Mouse (Mus musculus): ENCODE measurements at regions not wholly inside any gene's neighbourhood (a gene's known extent, or its start where the extent isn't known, plus 50 kb on each side); places are given as distances from the start of the nearest gene placed in this dataset.

DNA sequence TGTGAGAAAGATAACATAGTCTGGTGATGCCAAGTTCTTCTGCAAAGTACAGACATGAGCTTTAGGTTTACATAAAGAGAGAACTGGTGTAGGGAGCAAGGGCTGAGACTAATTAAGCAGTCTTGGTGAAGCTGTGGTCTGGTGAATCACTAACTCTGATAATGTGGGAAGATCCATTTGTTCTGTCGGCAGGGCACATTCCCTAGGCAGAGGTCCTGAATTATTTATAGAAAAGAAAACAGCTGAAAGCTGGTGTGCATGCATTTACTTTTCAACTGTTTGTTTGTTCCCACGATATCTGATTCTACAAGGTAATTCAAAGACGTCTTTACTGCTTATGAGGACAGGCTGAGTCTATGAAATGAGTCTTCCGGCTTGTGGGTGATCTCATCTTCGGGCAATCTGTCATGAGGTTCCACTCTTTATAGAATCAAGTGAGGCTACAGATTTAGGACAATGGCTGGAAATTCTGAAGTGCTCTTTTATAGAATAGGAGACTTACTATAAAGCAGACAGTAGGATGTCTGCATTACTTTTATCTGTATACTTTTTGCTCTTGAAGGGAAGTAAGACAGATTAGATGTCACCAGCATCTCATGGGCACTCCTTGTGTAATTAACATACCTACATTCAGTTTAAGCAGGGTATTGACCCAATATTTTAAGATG is 221.6 kb upstream of the Lama2 start:
- Histone ChIP-seq H3K36me3 (ENCODE audit: control insufficient read depth, insufficient read depth, low read length) (no peaks in the 10 kb centered on the region), H3K9ac (ENCODE audit: low read depth, low read length) (no peak overlapping the region), H3K79me2 (replicated peaks; ENCODE audit: control insufficient read depth, insufficient read depth, low read length) (no peaks in the 10 kb centered on the region), H3K27ac (no peak overlapping the region), H3K4me3 (no peak overlapping the region), H3K27me3 (ENCODE audit: control insufficient read depth, insufficient read depth, low read length) (no peaks in the 10 kb centered on the region), H3K4me1 (ENCODE audit: control insufficient read depth, insufficient read depth, low read length) (no peaks in the 10 kb centered on the region)
- TF ChIP-seq CTCF (IDR thresholded peaks at IDR 0.05) (no peak), POLR2A (IDR thresholded peaks at IDR 0.05; ENCODE audit: insufficient read depth, low read depth, low read length) (no peak), EP300 (IDR thresholded peaks at IDR 0.05; ENCODE audit: insufficient read depth, low read depth, low read length) (no peak)
- WGBS: 66% methylated on average over 5 of the region's 5 CpGs
- no peak for DNase-seq
- intact Hi-C loops (cut with DNase I): no loop called here

DNA sequence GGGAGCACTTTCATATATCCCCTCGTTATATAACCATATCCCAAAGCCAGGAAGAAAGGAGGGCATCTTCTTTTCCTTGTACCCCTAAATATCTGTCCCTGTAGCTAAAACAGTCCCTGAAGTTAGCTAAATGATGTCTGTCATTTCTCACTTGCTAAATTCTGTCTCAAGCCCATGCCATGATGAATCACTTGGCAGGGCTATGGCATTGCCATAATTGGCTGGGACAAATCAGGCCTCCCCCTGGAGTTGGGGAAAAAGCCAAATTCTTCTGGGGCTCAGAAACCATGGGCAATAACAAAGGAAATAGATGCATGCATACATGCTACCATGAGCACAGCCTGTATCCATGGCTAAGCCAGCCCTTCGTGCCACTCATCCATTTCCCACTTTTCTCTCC is 223.5 kb upstream of the Lama2 start:
- WGBS: 71% methylated on average over 2 of the region's 2 CpGs
- DNase-seq: no peak
- TF ChIP-seq EP300 (IDR thresholded peaks at IDR 0.05; ENCODE audit: insufficient read depth, low read depth, low read length): no peak
- TF ChIP-seq CTCF (IDR thresholded peaks at IDR 0.05): no peak
- no peak for TF ChIP-seq POLR2A (IDR thresholded peaks at IDR 0.05; ENCODE audit: insufficient read depth, low read depth, low read length)
- Histone ChIP-seq H3K27me3 (ENCODE audit: control insufficient read depth, insufficient read depth, low read length) (no peaks in the 10 kb centered on the region), H3K4me1 (ENCODE audit: control insufficient read depth, insufficient read depth, low read length) (no peaks in the 10 kb centered on the region), H3K4me3 (no peak overlapping the region), H3K27ac (no peak overlapping the region), H3K36me3 (ENCODE audit: control insufficient read depth, insufficient read depth, low read length) (no peaks in the 10 kb centered on the region), H3K79me2 (replicated peaks; ENCODE audit: control insufficient read depth, insufficient read depth, low read length) (no peaks in the 10 kb centered on the region), H3K9ac (ENCODE audit: low read depth, low read length) (no peak overlapping the region)
- intact Hi-C loops (cut with DNase I): no loop called here

DNA sequence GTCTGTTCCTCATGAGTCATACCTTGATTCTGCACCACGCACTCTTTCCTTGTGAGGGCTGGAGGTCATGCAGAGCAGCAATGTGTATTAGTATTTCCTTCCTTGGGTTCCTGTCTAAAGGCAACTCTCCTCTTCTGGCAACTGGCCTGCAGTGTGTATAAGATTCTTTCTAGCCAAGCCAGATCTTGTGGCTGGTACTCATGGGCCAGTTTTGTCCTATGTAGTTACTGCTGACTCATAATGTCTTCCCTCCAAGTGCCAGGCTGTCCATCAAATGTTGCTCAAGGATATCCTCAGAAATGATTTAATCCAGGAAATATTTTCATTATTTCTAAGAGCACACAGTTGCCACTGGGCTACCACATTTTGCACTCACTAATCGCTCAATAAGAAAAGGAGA is 211.0 kb upstream of the Ptprk start:
- Histone ChIP-seq H3K27me3 (ENCODE audit: control insufficient read depth, insufficient read depth, low read length) (no peaks in the 10 kb centered on the region), H3K27ac (no peak overlapping the region), H3K4me3 (no peak overlapping the region), H3K4me1 (ENCODE audit: control insufficient read depth, insufficient read depth, low read length) (no peaks in the 10 kb centered on the region), H3K79me2 (replicated peaks; ENCODE audit: control insufficient read depth, insufficient read depth, low read length) (no peaks in the 10 kb centered on the region), H3K36me3 (ENCODE audit: control insufficient read depth, insufficient read depth, low read length) (no peaks in the 10 kb centered on the region), H3K9ac (ENCODE audit: low read depth, low read length) (no peak overlapping the region)
- no peak for DNase-seq
- TF ChIP-seq CTCF (IDR thresholded peaks at IDR 0.05) (no peak), POLR2A (IDR thresholded peaks at IDR 0.05; ENCODE audit: insufficient read depth, low read depth, low read length) (no peak), EP300 (IDR thresholded peaks at IDR 0.05; ENCODE audit: insufficient read depth, low read depth, low read length) (no peak)
- intact Hi-C loops (cut with DNase I): no loop called here
- 59% methylated on average over 2 of the region's 2 CpGs for WGBS

DNA sequence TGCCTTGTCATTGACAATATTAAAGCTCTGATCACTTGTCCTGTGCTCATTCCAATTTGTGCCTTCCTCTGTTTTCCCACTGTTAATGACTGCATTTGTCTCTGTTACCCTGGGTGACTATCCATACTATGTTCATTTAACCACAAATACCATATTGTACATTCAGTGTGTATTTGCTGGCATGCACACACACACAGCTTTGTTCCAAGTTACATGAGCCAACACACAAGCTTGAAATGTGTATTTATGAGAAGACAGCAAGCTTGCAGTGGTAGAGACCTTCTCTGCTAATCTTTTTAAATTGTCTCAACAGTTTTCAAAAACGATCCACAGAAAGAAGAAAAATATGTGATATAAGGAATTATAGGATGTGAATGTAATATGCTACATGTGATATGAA is 193.8 kb upstream of the Ptprk start:
- H3K9ac ChIP-seq (ENCODE audit: low read depth, low read length): no peak overlapping the region
- intact Hi-C loops (cut with DNase I): no loop called here
- 63% methylated on average over 1 of the region's 1 CpGs for WGBS
- no peak for DNase-seq
- H3K27ac ChIP-seq: no peak overlapping the region
- H3K79me2 ChIP-seq (replicated peaks; ENCODE audit: control insufficient read depth, insufficient read depth, low read length): no peaks in the 10 kb centered on the region
- H3K27me3 ChIP-seq (ENCODE audit: control insufficient read depth, insufficient read depth, low read length): no peaks in the 10 kb centered on the region
- no peak overlapping the region for H3K4me3 ChIP-seq
- no peaks in the 10 kb centered on the region for H3K36me3 ChIP-seq (ENCODE audit: control insufficient read depth, insufficient read depth, low read length)
- no peaks in the 10 kb centered on the region for H3K4me1 ChIP-seq (ENCODE audit: control insufficient read depth, insufficient read depth, low read length)
- TF ChIP-seq CTCF (IDR thresholded peaks at IDR 0.05) (no peak), POLR2A (IDR thresholded peaks at IDR 0.05; ENCODE audit: insufficient read depth, low read depth, low read length) (no peak), EP300 (IDR thresholded peaks at IDR 0.05; ENCODE audit: insufficient read depth, low read depth, low read length) (no peak)

DNA sequence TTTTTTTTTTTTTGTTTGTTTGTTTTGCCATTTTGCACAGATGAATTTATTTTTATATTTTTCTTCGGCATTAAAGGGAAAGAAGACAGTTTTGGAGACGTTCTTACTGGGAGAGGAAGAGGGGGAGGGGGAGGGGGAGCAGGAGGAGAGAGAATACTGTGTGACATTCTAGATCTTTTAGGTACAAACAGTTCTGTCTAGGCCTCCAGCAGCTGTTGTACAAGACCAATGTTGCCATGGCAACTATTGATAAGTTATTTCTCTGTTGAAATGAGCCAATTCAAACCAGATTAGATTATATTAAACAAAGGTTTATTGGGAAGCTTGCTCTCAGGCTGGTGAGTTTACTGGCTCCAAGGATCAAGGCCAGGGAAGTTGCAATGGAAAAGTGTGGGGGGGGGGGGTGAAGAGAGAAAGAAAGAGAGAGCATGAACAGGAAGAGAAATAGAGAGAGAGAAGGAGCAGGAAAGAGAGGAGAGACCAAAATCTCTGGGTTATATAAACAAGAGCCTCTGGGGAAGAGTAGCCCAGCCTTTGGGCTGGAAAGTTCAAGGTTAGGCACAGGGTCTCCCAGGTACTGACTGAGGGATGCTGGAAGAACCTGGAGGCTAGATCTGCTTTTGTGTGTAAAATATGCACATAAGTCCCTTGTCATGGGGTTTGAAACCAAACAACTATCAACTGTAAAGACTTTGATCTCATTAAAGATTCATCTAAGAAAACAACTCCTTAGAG is 182.7 kb upstream of the Ptprk start:
- no peak for DNase-seq
- Histone ChIP-seq H3K9ac (ENCODE audit: low read depth, low read length) (no peak overlapping the region), H3K36me3 (ENCODE audit: control insufficient read depth, insufficient read depth, low read length) (no peaks in the 10 kb centered on the region), H3K4me3 (no peak overlapping the region), H3K79me2 (replicated peaks; ENCODE audit: control insufficient read depth, insufficient read depth, low read length) (no peaks in the 10 kb centered on the region), H3K27me3 (ENCODE audit: control insufficient read depth, insufficient read depth, low read length) (no peaks in the 10 kb centered on the region), H3K4me1 (ENCODE audit: control insufficient read depth, insufficient read depth, low read length) (no peaks in the 10 kb centered on the region), H3K27ac (no peak overlapping the region)
- intact Hi-C loops (cut with DNase I): no loop called here
- TF ChIP-seq EP300 (IDR thresholded peaks at IDR 0.05; ENCODE audit: insufficient read depth, low read depth, low read length) (no peak), POLR2A (IDR thresholded peaks at IDR 0.05; ENCODE audit: insufficient read depth, low read depth, low read length) (no peak), CTCF (IDR thresholded peaks at IDR 0.05) (no peak)
- 28% methylated on average over 2 of the region's 2 CpGs for WGBS

DNA sequence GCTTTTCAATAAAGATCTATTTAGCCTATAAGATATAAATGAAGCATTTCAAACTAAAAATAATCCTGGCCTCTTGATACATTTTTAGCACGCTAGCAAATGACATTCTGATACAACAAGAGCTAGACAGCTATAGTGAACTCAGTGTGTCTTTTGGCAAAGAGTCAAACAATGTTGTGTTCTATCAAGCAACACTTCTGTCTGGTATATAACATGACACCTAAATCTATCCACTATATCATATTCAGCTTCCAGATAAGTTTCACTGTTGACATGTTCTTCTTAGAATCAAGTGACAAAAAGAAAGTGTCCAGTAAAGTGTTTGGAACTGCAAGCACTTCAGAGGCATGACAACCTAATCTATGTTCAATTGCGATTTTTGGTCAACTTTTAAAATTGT is 158.2 kb upstream of the Ptprk start:
- H3K4me3 ChIP-seq: no peak overlapping the region
- H3K79me2 ChIP-seq (replicated peaks; ENCODE audit: control insufficient read depth, insufficient read depth, low read length): no peaks in the 10 kb centered on the region
- H3K4me1 ChIP-seq (ENCODE audit: control insufficient read depth, insufficient read depth, low read length): no peaks in the 10 kb centered on the region
- no peak for TF ChIP-seq CTCF (IDR thresholded peaks at IDR 0.05)
- no peak for TF ChIP-seq POLR2A (IDR thresholded peaks at IDR 0.05; ENCODE audit: insufficient read depth, low read depth, low read length)
- no peak for TF ChIP-seq EP300 (IDR thresholded peaks at IDR 0.05; ENCODE audit: insufficient read depth, low read depth, low read length)
- no peaks in the 10 kb centered on the region for H3K36me3 ChIP-seq (ENCODE audit: control insufficient read depth, insufficient read depth, low read length)
- H3K27me3 ChIP-seq (ENCODE audit: control insufficient read depth, insufficient read depth, low read length): no peaks in the 10 kb centered on the region
- intact Hi-C loops (cut with DNase I): loop anchor here (5.0 kb wide), 1 partner anchor 76 kb away; no protein-coding TSS in a partner anchor
- no peak overlapping the region for H3K27ac ChIP-seq
- H3K9ac ChIP-seq (ENCODE audit: low read depth, low read length): no peak overlapping the region
- WGBS: 35% methylated on average over 2 of the region's 2 CpGs
- no peak for DNase-seq
